Mouse (Mus musculus): ENCODE results near the gene Stra6. TPM values are rescaled to one million over a fixed set of nuclear protein-coding genes. Genes with fewer than 3 reads are reported as not detected.

The Stra6 gene
- polyA plus RNA-seq (2014; fragmentation: Illumina TruSeq; extraction: RNeasy Lipid Tissue Mini Kit (QIAGEN cat#74804); ENCODE audit: low read depth, low replicate concordance), result 0.24 TPM

GRCm38 (mm10) chr9:58063531-58063930 lies at the start of gene Stra6:
Gene Stra6, plus strand, starts transcription at chr9:58063788.

GRCm38 (mm10) chr9:58118671-58119070 lies 55.1 kb downstream of the Stra6 start, which contains the start of gene Ccdc33:
Gene Ccdc33, minus strand, starts transcription at chr9:58118823.

Other genes with a start within 250 kb of the Stra6 start
- gene Arid3b, start 227.0 kb upstream of the Stra6 start, polyA plus RNA-seq (2014; fragmentation: Illumina TruSeq; extraction: RNeasy Lipid Tissue Mini Kit (QIAGEN cat#74804); ENCODE audit: low read depth, low replicate concordance), result 0.89 TPM
- gene Ubl7, start 152.8 kb upstream of the Stra6 start, polyA plus RNA-seq (2014; fragmentation: Illumina TruSeq; extraction: RNeasy Lipid Tissue Mini Kit (QIAGEN cat#74804); ENCODE audit: low read depth, low replicate concordance), result 45.6 TPM
- gene Sema7a, start 123.7 kb upstream of the Stra6 start, polyA plus RNA-seq (2014; fragmentation: Illumina TruSeq; extraction: RNeasy Lipid Tissue Mini Kit (QIAGEN cat#74804); ENCODE audit: low read depth, low replicate concordance), result 0.57 TPM
- gene Cyp11a1, start 57.4 kb upstream of the Stra6 start, polyA plus RNA-seq (2014; fragmentation: Illumina TruSeq; extraction: RNeasy Lipid Tissue Mini Kit (QIAGEN cat#74804); ENCODE audit: low read depth, low replicate concordance), result 0.40 TPM
- not detected for gene Ccdc33, start 55.0 kb downstream of the Stra6 start, polyA plus RNA-seq (2014; fragmentation: Illumina TruSeq; extraction: RNeasy Lipid Tissue Mini Kit (QIAGEN cat#74804); ENCODE audit: low read depth, low replicate concordance)
- 1.5 TPM for gene Islr, start 140.5 kb downstream of the Stra6 start, polyA plus RNA-seq (2014; fragmentation: Illumina TruSeq; extraction: RNeasy Lipid Tissue Mini Kit (QIAGEN cat#74804); ENCODE audit: low read depth, low replicate concordance)
- gene Islr2, start 140.5 kb downstream of the Stra6 start, polyA plus RNA-seq (2014; fragmentation: Illumina TruSeq; extraction: RNeasy Lipid Tissue Mini Kit (QIAGEN cat#74804); ENCODE audit: low read depth, low replicate concordance), result not detected
- gene Pml, start 186.0 kb downstream of the Stra6 start, polyA plus RNA-seq (2014; fragmentation: Illumina TruSeq; extraction: RNeasy Lipid Tissue Mini Kit (QIAGEN cat#74804); ENCODE audit: low read depth, low replicate concordance), result 2.6 TPM
- 7.3 TPM for gene Stoml1, start 189.4 kb downstream of the Stra6 start, polyA plus RNA-seq (2014; fragmentation: Illumina TruSeq; extraction: RNeasy Lipid Tissue Mini Kit (QIAGEN cat#74804); ENCODE audit: low read depth, low replicate concordance)
- gene Loxl1, start 249.4 kb downstream of the Stra6 start, polyA plus RNA-seq (2014; fragmentation: Illumina TruSeq; extraction: RNeasy Lipid Tissue Mini Kit (QIAGEN cat#74804); ENCODE audit: low read depth, low replicate concordance), result 1.6 TPM